Mouse (Mus musculus): ENCODE results near the gene Susd5.

DNA sequence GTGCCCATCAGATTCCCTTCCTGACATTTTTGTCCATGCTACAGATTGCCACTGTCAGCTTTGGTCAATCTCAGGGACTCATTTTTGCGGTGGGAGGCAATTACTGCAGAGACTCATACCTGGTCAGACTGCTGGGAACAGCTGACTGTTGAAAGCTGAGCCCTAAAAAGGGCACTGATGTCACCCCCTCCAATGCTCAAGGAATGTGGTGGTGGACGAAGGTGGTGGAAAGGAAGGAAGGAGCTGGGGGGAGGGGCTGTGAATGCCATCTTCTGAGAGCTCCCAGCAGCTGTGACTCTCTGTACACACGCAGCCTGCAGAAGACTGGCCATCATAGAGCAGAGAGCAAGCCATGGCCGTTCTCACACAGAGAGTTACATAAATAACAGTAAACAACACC lies 34.8 kb upstream of the Susd5 start:
- TF ChIP-seq POLR2A (IDR thresholded peaks at IDR 0.05; ENCODE audit: control insufficient read depth, low read depth, low read length): no peak
- TF ChIP-seq CTCF (IDR thresholded peaks at IDR 0.05; ENCODE audit: control insufficient read depth, insufficient read depth, insufficient replicate concordance, low read depth, low read length): no peak
